Mouse (Mus musculus) megakaryocyte, embryonic 14.5 days (primary cell): ENCODE measurements around the gene Etnk1.

ENCODE experiments used
- FLI1 ChIP-seq: IDR thresholded peaks from 2 replicates; pipeline ENCODE4 v1.6.1; 2012; ENCODE audit warnings: low read length, inconsistent platforms, mixed read lengths
- GATA1 ChIP-seq: IDR thresholded peaks from 3 replicates; pipeline ENCODE4 v1.6.1; 2012; ENCODE audit warnings: mixed read lengths, low read length, inconsistent platforms, borderline replicate concordance

- TF ChIP-seq GATA1 = no peak
- TF ChIP-seq FLI1 = no peak
Observed at GRCm38 (mm10) chr6:143133150-143133549, 33.9 kb upstream of the Etnk1 start.
